Mouse (Mus musculus) liver, embryonic 12.5 days (tissue): ENCODE data around the gene Per2. TPM values are rescaled to one million over a fixed set of nuclear protein-coding genes. Genes with fewer than 3 reads are reported as not detected.

ENCODE experiments used
- ATAC-seq: fragments of 200-750 bp; cut with Nextera tagmentation; 2 replicates; pipeline ENCODE4 v1.8.0; 2017; ENCODE audit warnings: moderate number of reproducible peaks, mild to moderate bottlenecking, moderate library complexity
- H3K27ac ChIP-seq: fragments of 300-500 bp; sonication (generic); 2 replicates; pipeline ENCODE4 v1.5.1; 2016; ENCODE audit warnings: mild to moderate bottlenecking
- H3K27me3 ChIP-seq: fragments of 300-500 bp; sonication (generic); replicated peaks from 2 replicates; pipeline ENCODE4 v1.6.1; 2016; ENCODE audit warnings: mild to moderate bottlenecking, moderate library complexity
- H3K36me3 ChIP-seq: fragments of 300-500 bp; sonication (generic); 2 replicates; pipeline ENCODE4 v1.6.1; 2016; ENCODE audit warnings: mild to moderate bottlenecking, moderate library complexity
- H3K4me1 ChIP-seq: fragments of 300-500 bp; sonication (generic); 2 replicates; pipeline ENCODE4 v1.6.1; 2016
- H3K4me2 ChIP-seq: fragments of 300-500 bp; sonication (generic); 2 replicates; pipeline ENCODE4 v1.6.1; 2016; ENCODE audit warnings: mild to moderate bottlenecking, moderate library complexity
- H3K4me3 ChIP-seq: fragments of 300-500 bp; sonication (generic); 2 replicates; pipeline ENCODE4 v1.5.1; 2016; ENCODE audit warnings: mild to moderate bottlenecking, moderate library complexity
- H3K9ac ChIP-seq: fragments of 300-500 bp; sonication (generic); 2 replicates; pipeline ENCODE4 v1.6.1; 2016; ENCODE audit warnings: mild to moderate bottlenecking, moderate library complexity
- H3K9me3 ChIP-seq: fragments of 300-500 bp; sonication (generic); replicated peaks from 2 replicates; pipeline ENCODE4 v1.6.1; 2016; ENCODE audit warnings: mild to moderate bottlenecking, moderate library complexity
- WGBS: fragments of 180-500 bp; shearing (Covaris S2); methylation state at CpG from one replicate; pipeline ENCODE4 v1.1.7; 2016; ENCODE audit not compliant: insufficient replicate concordance; 5-methylcytosine and 5-hydroxymethylcytosine counted together
- polyA plus RNA-seq: library from polyadenylated mRNA; unstranded; fragments of >200 nt; fragmentation: Nextera tagmentation; extraction: Ambion mirVana; gene quantifications from 2 replicates; pipeline ENCODE4 v1.2.1, GENCODE M21; 2016

The Per2 gene
- polyA plus RNA-seq, 1 experiment from 2014 or later = 2.9 TPM

DNA sequence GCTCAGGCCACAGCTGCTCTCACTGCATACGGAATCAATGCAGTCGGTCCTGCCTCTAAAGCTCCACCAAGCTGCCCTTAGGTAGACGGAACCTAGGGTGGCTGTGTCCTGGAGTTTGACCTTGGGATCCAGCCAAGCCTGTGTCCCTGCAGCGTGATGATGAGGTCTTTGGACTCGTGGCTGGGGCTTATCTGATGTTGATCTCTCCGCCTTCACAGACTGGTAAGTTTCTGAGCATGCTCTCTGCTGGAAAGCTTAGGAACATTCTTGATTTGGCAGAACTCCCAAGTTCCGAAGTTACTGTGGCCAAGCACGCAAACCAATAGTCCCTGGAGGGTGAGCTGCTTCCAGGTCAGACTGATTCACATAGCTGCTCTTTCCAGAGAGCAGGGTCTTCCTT, 13.1 kb downstream of the Per2 start:
- ATAC-seq = peak; percentile 67
- WGBS = 65% methylated on average over 8 of the region's 8 CpGs

GRCm38 (mm10) chr1:91444841-91445830, 14.0 kb downstream of the Per2 start:
- peaks cover 13% of the 10 kb centered on the region for H3K4me1 ChIP-seq
- H3K36me3 ChIP-seq = peaks cover 59% of the 10 kb centered on the region
- H3K9me3 ChIP-seq = peaks cover 8% of the 10 kb centered on the region; the same call in 1 of the 2 replicates
- WGBS = 78% methylated on average over 17 of the region's 17 CpGs
- no peak overlapping the region for H3K4me2 ChIP-seq
- H3K27me3 ChIP-seq = no peaks in the 10 kb centered on the region
- no peak overlapping the region for H3K4me3 ChIP-seq
- no peak for ATAC-seq
- no peak overlapping the region for H3K27ac ChIP-seq
- H3K9ac ChIP-seq = no peak overlapping the region

More for the DNA sequence above, 13.1 kb downstream of the Per2 start:
- H3K4me2 ChIP-seq = no peak overlapping the region
- H3K36me3 ChIP-seq = peaks cover 56% of the 10 kb centered on the region
- H3K27me3 ChIP-seq = no peaks in the 10 kb centered on the region
- H3K9ac ChIP-seq = no peak overlapping the region
- H3K4me3 ChIP-seq = no peak overlapping the region
- H3K4me1 ChIP-seq = peaks cover 13% of the 10 kb centered on the region
- peaks cover 8% of the 10 kb centered on the region; the same call in 1 of the 2 replicates for H3K9me3 ChIP-seq
- H3K27ac ChIP-seq = peak overlapping the region; percentile 53; the same call in 1 of the 2 replicates

GRCm38 (mm10) chr1:91442350-91442990, 16.7 kb downstream of the Per2 start:
- H3K4me1 ChIP-seq = no peaks in the 10 kb centered on the region; the same call in 1 of the 2 replicates
- H3K9me3 ChIP-seq = peaks cover 4% of the 10 kb centered on the region; the same call in 1 of the 2 replicates
- peaks cover 39% of the 10 kb centered on the region for H3K36me3 ChIP-seq
- H3K27me3 ChIP-seq = no peaks in the 10 kb centered on the region
- WGBS = 73% methylated on average over 6 of the region's 7 CpGs
- no peak overlapping the region for H3K27ac ChIP-seq
- no peak overlapping the region for H3K4me2 ChIP-seq
- no peak overlapping the region for H3K4me3 ChIP-seq
- H3K9ac ChIP-seq = no peak overlapping the region
- no peak for ATAC-seq

- Histone ChIP-seq H3K9me3 (no peaks in the 10 kb centered on the region), H3K4me1 (peaks cover 3% of the 10 kb centered on the region; the same call in 1 of the 2 replicates), H3K27ac (no peak overlapping the region), H3K36me3 (peaks cover 33% of the 10 kb centered on the region), H3K4me3 (no peak overlapping the region), H3K27me3 (no peaks in the 10 kb centered on the region), H3K4me2 (no peak overlapping the region), H3K9ac (no peak overlapping the region)
- no peak for ATAC-seq
- 74% methylated on average over 3 of the region's 3 CpGs for WGBS
Measured at GRCm38 (mm10) chr1:91441855-91442254, 17.3 kb downstream of the Per2 start.

DNA sequence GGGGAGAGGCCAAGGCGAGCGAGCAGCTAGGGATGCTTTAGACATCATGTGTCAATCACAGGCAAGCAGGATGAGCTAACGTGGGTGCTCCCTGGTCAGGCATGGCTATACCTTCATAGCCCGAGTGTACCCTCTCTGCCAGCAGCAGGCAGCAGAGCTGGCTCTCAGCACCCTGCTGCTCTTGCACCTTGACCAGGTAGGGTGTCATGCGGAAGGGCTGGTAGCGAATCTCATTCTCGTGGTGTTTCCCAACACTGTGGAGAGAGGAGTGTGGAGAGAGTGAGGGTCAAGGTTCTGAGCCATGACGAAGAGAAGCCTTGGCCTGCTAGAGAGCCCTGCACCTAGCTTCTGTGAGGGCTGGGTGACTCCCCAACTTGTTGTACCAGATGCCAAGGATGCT, 19.3 kb downstream of the Per2 start:
- no peaks in the 10 kb centered on the region for H3K27me3 ChIP-seq
- no peak overlapping the region for H3K27ac ChIP-seq
- ATAC-seq = no peak
- no peak overlapping the region for H3K4me3 ChIP-seq
- no peak overlapping the region for H3K9ac ChIP-seq
- no peaks in the 10 kb centered on the region for H3K9me3 ChIP-seq
- no peak overlapping the region for H3K4me2 ChIP-seq
- peaks cover 30% of the 10 kb centered on the region for H3K36me3 ChIP-seq
- 72% methylated on average over 8 of the region's 8 CpGs for WGBS
- H3K4me1 ChIP-seq = peaks cover 8% of the 10 kb centered on the region; the same call in 1 of the 2 replicates

- Histone ChIP-seq H3K9ac (no peak overlapping the region), H3K36me3 (peaks cover 39% of the 10 kb centered on the region), H3K4me2 (no peak overlapping the region), H3K9me3 (no peaks in the 10 kb centered on the region), H3K27ac (no peak overlapping the region), H3K4me1 (peaks cover 8% of the 10 kb centered on the region; the same call in 1 of the 2 replicates), H3K27me3 (no peaks in the 10 kb centered on the region), H3K4me3 (no peak overlapping the region)
- no peak for ATAC-seq
- 80% methylated on average over 7 of the region's 7 CpGs for WGBS
Measured at GRCm38 (mm10) chr1:91437573-91437972, 21.6 kb downstream of the Per2 start.

GRCm38 (mm10) chr1:91437083-91437400, 22.1 kb downstream of the Per2 start:
- Histone ChIP-seq H3K4me1 (peaks cover 8% of the 10 kb centered on the region; the same call in 1 of the 2 replicates), H3K27me3 (no peaks in the 10 kb centered on the region), H3K36me3 (peaks cover 40% of the 10 kb centered on the region)

GRCm38 (mm10) chr1:91436380-91437082, 22.6 kb downstream of the Per2 start:
- Histone ChIP-seq H3K9ac (no peak overlapping the region), H3K4me3 (no peak overlapping the region), H3K4me2 (no peak overlapping the region), H3K27ac (no peak overlapping the region), H3K27me3 (no peaks in the 10 kb centered on the region), H3K4me1 (peaks cover 8% of the 10 kb centered on the region; the same call in 1 of the 2 replicates), H3K36me3 (peaks cover 37% of the 10 kb centered on the region), H3K9me3 (no peaks in the 10 kb centered on the region)
- WGBS = 61% methylated on average over 6 of the region's 6 CpGs
- ATAC-seq = no peak

More at GRCm38 (mm10) chr1:91437083-91437400, 22.1 kb downstream of the Per2 start:
- no peak overlapping the region for H3K27ac ChIP-seq
- no peak for ATAC-seq
- H3K9me3 ChIP-seq = no peaks in the 10 kb centered on the region
- H3K9ac ChIP-seq = no peak overlapping the region
- H3K4me2 ChIP-seq = no peak overlapping the region
- H3K4me3 ChIP-seq = no peak overlapping the region
- WGBS = 75% methylated on average over 3 of the region's 3 CpGs

- Histone ChIP-seq H3K9me3 (no peaks in the 10 kb centered on the region), H3K4me1 (peaks cover 8% of the 10 kb centered on the region; the same call in 1 of the 2 replicates), H3K4me3 (no peak overlapping the region), H3K36me3 (peaks cover 43% of the 10 kb centered on the region), H3K4me2 (no peak overlapping the region), H3K27me3 (no peaks in the 10 kb centered on the region), H3K9ac (no peak overlapping the region), H3K27ac (no peak overlapping the region)
- ATAC-seq = no peak
- 73% methylated on average over 13 of the region's 13 CpGs for WGBS
Measured at GRCm38 (mm10) chr1:91435606-91436130, 23.5 kb downstream of the Per2 start.

DNA sequence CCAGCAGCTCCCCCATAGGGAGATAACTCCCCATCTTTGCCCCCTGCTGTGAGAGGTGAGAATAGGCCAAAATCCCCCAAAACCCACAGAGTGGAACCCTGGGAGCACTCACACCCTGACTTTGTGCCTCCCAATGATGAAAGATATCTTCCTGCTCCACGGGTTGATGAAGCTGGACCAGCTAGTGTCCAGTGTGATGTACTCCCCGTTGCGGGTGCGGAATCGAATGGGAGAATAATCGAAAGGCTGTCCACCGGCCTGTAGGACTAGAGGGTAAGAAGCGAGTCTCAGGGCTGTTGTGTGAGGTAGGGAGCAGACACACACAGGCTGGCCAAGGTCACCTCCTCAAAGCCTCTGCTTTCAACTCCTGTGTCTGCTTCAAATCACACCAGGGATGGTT, 24.2 kb downstream of the Per2 start:
- no peak overlapping the region for H3K9ac ChIP-seq
- H3K4me1 ChIP-seq = 0 out of 2 replicates have a peak, but pooled peaks cover 8% of the 10 kb centered on the region
- H3K4me2 ChIP-seq = no peak overlapping the region
- no peak for ATAC-seq
- H3K27me3 ChIP-seq = no peaks in the 10 kb centered on the region
- H3K4me3 ChIP-seq = no peak overlapping the region
- 83% methylated on average over 8 of the region's 8 CpGs for WGBS
- H3K27ac ChIP-seq = no peak overlapping the region
- peaks cover 43% of the 10 kb centered on the region for H3K36me3 ChIP-seq
- H3K9me3 ChIP-seq = no peaks in the 10 kb centered on the region

DNA sequence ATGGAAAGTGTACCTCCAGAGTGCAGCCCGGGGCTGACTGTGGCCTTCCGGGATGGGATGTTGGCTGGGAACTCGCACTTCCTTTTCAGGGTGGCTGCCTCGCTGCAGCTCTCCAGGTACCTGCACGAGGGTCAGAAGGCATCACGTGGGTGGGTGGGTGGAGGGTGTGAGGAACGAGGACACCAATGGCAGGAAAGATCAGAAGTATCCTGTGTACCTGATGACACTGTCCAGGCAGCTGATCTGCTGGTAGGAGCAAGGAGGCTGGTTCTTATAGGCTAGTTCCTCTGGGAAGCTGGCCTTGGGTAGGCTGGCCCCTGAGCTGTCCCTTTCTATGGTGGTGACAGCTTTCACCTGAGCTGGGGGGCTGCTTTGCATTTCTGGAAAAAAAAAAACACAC, 28.4 kb downstream of the Per2 start:
- H3K9me3 ChIP-seq = no peaks in the 10 kb centered on the region
- H3K27me3 ChIP-seq = no peaks in the 10 kb centered on the region
- H3K4me3 ChIP-seq = no peak overlapping the region
- no peaks in the 10 kb centered on the region for H3K4me1 ChIP-seq
- no peak overlapping the region for H3K27ac ChIP-seq
- 61% methylated on average over 7 of the region's 7 CpGs for WGBS
- H3K4me2 ChIP-seq = no peak overlapping the region
- peaks cover 71% of the 10 kb centered on the region for H3K36me3 ChIP-seq
- no peak overlapping the region for H3K9ac ChIP-seq
- no peak for ATAC-seq
